Mouse (Mus musculus) embryonic fibroblast, embryonic 13.5 days (primary cell): ENCODE data around the gene Myom1. TPM values are rescaled to one million over a fixed set of nuclear protein-coding genes. Genes with fewer than 3 reads are reported as not detected.

Experiments used
- H3K27ac ChIP-seq: 2 replicates; pipeline ENCODE4 v1.5.1; 2012; ENCODE audit warnings: low read length, control low read depth, inconsistent platforms; ENCODE audit not compliant: insufficient read depth
- H3K4me1 ChIP-seq: 2 replicates; pipeline ENCODE4 v1.6.1; 2011; ENCODE audit warnings: low read length; ENCODE audit not compliant: control insufficient read depth, insufficient read depth
- H3K4me3 ChIP-seq: 2 replicates; pipeline ENCODE4 v1.5.1; 2011; ENCODE audit warnings: mild to moderate bottlenecking, control low read depth, low read length; ENCODE audit not compliant: insufficient read depth
- CTCF ChIP-seq: IDR thresholded peaks from 2 replicates; pipeline ENCODE4 v1.5.1; 2011; ENCODE audit warnings: mild to moderate bottlenecking, control low read depth, low read length, moderate library complexity, borderline replicate concordance; ENCODE audit not compliant: insufficient read depth
- POLR2A ChIP-seq: IDR thresholded peaks from 2 replicates; pipeline ENCODE4 v1.6.1; 2011; ENCODE audit warnings: low read depth, mild to moderate bottlenecking, control low read depth, low read length, moderate library complexity
- polyA plus RNA-seq: library from polyadenylated mRNA; stranded (reverse); fragments of >200 nt; gene quantifications from 2 replicates; pipeline ENCODE4 v1.2.4, GENCODE M21; 2011; ENCODE audit warnings: low read depth; ENCODE audit not compliant: missing spikeins, insufficient read length

The Myom1 gene
- polyA plus RNA-seq, 1 experiment, result 8.7 TPM

- TF ChIP-seq POLR2A, result no peak
- no peak for TF ChIP-seq CTCF
- H3K4me1 ChIP-seq, result peaks cover 9% of the 10 kb centered on the region
- no peak overlapping the region for H3K27ac ChIP-seq
- H3K4me3 ChIP-seq, result no peak overlapping the region
Observed at GRCm38 (mm10) chr17:71142068-71142467, 139.6 kb downstream of the Myom1 start.

- Histone ChIP-seq H3K4me3 (no peak overlapping the region), H3K4me1 (peaks cover 9% of the 10 kb centered on the region), H3K27ac (no peak overlapping the region)
- TF ChIP-seq CTCF (no peak), POLR2A (no peak)
Observed at GRCm38 (mm10) chr17:71143155-71143554, 140.7 kb downstream of the Myom1 start.

- no peak for TF ChIP-seq POLR2A
- H3K27ac ChIP-seq, result no peak overlapping the region
- H3K4me1 ChIP-seq, result peaks cover 9% of the 10 kb centered on the region
- H3K4me3 ChIP-seq, result no peak overlapping the region
Observed at GRCm38 (mm10) chr17:71144322-71145116, 142.1 kb downstream of the Myom1 start.

- TF ChIP-seq CTCF (no peak), POLR2A (no peak)
- H3K4me3 ChIP-seq, result no peak overlapping the region
- peaks cover 9% of the 10 kb centered on the region for H3K4me1 ChIP-seq
- H3K27ac ChIP-seq, result no peak overlapping the region
Observed at GRCm38 (mm10) chr17:71145248-71145961, 143.0 kb downstream of the Myom1 start.

DNA sequence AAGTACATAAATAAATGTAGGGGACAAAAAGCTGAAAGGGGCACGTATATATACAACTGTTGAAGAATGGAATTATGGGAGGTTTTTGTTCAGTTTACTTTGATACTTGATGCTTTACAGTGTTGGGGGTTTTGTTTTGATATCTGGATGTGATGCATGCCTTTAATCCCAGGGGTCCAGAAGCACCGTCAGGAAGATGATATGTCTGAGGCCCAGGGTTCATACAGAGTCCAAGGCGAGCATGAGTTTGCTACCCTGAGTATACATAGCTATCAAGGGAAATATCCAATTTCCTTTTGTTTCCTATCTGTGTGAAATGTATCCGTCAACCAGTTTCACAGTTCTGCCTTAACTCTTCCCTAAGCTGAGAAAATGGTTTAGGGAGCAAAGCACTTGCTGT is 150.9 kb downstream of the Myom1 start:
- TF ChIP-seq CTCF, result no peak
- no peak for TF ChIP-seq POLR2A
- Histone ChIP-seq H3K4me3 (no peak overlapping the region), H3K27ac (no peak overlapping the region), H3K4me1 (no peaks in the 10 kb centered on the region)

DNA sequence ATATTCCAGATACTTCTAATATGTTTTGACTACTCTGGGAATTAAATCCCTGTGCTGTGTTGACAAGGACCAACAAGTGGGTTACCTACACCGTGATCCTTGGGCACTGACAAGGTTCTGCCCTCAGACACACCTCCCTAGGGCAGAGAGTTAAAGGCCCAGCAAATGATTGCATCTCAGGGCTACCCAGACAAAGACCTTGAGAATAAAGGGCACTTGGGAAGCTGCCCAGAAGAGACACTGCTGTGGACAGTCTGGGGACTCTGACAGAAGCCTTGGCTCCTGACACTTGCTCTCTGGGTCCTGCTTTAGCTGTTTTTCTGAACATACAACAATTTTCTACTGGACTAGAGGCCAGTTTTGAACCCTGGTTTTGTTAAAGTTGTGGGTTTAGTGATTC is 152.8 kb downstream of the Myom1 start:
- TF ChIP-seq POLR2A (no peak), CTCF (no peak)
- H3K4me1 ChIP-seq, result no peaks in the 10 kb centered on the region
- H3K27ac ChIP-seq, result no peak overlapping the region
- H3K4me3 ChIP-seq, result no peak overlapping the region

DNA sequence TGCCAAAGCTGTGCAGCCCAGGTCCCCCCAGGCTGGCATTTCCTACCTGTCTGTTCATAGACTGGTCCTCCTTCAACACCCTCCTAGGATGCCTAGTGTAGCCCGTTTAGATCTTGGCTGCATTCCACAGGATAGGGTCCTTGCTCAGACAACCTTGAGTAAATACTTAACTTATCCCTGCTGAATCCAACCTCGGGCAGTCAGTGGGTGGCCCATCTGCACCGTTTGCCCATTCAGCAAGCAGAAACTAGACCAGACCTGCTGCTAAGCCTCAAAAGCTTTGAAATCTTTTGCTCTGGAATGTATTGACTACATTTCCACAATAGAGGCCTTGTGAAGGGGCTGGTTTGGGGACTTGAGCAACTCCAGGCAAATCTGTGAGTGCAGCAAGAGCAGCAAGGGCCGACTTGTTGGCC is 156.7 kb downstream of the Myom1 start:
- no peak for TF ChIP-seq POLR2A
- TF ChIP-seq CTCF, result no peak
- Histone ChIP-seq H3K4me3 (no peak overlapping the region), H3K27ac (no peak overlapping the region), H3K4me1 (no peaks in the 10 kb centered on the region)

GRCm38 (mm10) chr17:71159720-71160119 is 157.3 kb downstream of the Myom1 start:
- TF ChIP-seq CTCF (no peak), POLR2A (no peak)
- no peak overlapping the region for H3K27ac ChIP-seq

DNA sequence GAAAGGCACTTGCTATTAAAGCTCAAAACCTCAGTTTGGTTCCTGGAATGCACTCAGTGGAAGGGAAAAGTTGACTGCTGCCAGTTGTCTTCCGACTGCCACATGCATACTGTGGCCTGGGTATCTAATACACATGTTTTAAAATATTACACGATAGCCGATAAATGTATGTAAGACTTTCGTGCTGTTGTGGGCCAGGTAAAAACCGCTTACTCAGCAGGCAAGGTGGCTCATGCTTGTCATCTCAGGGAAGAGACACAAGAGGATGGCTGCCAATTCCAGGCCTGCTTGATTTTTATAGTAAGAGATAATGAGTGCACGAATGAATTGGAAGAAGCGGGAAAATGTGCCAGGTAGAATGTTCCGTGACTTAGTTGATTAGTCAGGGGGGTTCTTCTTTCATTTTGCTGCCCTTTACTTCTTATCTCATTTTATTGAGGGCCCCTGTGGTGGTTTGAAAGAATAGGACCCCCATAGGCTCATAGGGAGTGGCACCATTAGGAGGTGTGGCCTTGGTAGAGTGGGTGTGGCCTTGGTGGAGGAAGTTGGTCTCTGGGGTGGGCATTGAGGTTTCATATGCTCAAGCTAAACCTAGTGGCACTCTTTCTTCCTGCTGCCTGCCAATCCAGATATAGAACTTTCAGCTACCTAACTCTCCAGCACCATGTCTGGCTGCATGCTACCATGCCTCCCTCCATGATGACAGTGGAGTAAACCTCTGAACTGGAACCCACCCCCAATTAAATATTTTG is 158.0 kb downstream of the Myom1 start:
- H3K27ac ChIP-seq, result no peak overlapping the region
- peaks cover 3% of the 10 kb centered on the region; the same call in 1 of the 2 replicates for H3K4me1 ChIP-seq
- H3K4me3 ChIP-seq, result no peak overlapping the region
- no peak for TF ChIP-seq POLR2A
- no peak for TF ChIP-seq CTCF

More at GRCm38 (mm10) chr17:71159720-71160119, 157.3 kb downstream of the Myom1 start:
- no peak overlapping the region for H3K4me3 ChIP-seq
- H3K4me1 ChIP-seq, result no peaks in the 10 kb centered on the region
